Mouse (Mus musculus) hematopoietic multipotent progenitor cell, adult 10-12 weeks (in vitro differentiated cells): ENCODE results near the gene Dctn2. TPM values are rescaled to one million over a fixed set of nuclear protein-coding genes. Genes with fewer than 3 reads are reported as not detected.

Source experiments
- polyA plus RNA-seq: library from polyadenylated mRNA; stranded (reverse); fragments of >175 nt; gene quantifications from 2 replicates; pipeline ENCODE4 v1.2.3, GENCODE M21; 2012; ENCODE audit warnings: low replicate concordance

Dctn2 gene
- 113 TPM in 2 replicates for polyA plus RNA-seq

DNA sequence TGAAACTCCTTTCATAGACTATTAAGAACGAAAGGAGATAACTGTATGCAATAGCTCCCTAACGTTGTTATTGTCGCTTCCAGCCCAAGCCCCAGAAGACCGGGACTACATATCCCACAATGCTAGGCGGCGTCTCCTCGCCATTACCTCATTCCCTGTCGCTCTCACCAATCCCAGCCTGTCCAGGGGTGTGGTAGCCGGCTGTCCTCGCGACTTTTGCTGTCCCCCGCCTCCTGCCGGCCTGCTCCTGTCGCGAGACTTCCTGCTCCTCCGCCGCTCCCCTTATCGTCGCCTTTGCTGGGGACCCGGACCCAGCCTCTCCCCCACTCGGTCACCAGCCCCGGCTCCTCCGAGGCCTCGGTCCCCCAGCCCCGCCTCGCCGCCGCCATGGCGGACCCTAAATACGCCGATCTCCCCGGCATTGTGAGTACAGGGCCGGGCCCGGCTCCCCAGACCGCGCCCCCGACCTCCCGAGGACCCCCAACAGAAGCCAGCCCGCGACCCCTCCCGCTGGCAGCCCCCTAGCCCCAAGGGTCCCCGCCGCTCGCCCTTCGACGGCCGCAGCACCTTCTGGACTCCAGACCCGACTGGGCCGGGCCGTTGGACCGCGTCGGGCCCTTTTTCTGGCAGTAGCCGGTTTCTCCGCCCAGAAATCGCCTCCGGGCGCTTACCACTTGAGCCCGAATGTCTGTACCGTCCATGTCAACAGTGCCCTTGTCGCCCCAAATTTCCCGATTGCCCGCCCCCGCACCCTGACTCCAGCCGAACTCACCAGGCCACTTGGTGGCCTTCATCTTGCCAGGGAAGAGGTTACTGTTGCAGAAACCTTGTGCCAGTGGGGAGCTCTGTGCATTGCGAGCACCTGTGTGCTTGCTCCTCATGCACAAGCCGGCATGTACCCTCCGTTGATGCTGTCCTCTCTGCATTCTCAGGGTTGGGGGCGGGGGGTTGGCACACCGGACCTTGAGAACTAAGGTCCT lies at the start of gene Dctn2:
Gene Dctn2, plus strand, starts transcription at position 257 of the 980 bp plus-strand sequence.

DNA sequence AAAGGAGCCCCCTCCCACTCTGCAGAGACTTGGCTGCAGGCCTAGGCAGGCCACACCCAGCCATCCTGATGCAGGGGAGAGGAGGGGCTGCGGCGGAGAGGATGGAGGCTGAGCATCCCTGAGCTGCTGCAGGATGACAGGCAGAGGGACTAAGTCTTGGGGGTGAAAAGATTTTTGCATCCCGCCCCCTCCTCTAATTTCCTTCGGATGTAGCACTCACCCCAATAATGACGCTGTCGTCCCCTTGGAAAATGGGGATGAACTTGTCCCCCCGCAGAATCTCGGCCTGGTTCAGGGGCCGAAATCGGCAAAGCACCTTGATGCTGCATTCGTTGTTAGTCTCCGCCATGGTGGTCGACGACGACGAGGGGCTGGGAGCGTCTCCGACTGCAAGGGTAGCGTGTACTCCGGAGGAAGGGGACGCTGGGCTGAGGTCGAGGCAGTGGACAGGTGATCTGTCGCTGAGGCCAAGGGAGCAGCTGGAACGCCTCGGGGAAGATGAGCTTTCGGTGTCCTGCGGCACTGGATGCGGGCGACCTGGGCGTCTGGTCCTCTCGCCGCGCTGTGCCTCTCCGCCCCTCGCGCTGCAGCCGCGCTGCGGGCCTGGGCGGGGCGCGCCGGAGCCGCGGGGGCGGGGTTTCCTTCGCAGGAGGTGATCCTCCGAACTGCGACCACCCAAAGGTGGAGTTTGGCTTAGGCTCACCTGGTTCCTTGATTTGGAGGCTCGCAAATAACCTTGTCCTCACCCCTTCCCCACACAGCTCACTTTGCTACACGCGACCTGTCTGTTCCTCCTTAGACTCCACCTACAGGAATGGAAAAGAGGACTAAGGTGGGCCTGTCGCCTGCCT lies 3.4 kb upstream of the Dctn2 start, which contains the start of gene Kif5a:
Gene Kif5a, minus strand, starts transcription at position 801 of the 851 bp plus-strand sequence.

DNA sequence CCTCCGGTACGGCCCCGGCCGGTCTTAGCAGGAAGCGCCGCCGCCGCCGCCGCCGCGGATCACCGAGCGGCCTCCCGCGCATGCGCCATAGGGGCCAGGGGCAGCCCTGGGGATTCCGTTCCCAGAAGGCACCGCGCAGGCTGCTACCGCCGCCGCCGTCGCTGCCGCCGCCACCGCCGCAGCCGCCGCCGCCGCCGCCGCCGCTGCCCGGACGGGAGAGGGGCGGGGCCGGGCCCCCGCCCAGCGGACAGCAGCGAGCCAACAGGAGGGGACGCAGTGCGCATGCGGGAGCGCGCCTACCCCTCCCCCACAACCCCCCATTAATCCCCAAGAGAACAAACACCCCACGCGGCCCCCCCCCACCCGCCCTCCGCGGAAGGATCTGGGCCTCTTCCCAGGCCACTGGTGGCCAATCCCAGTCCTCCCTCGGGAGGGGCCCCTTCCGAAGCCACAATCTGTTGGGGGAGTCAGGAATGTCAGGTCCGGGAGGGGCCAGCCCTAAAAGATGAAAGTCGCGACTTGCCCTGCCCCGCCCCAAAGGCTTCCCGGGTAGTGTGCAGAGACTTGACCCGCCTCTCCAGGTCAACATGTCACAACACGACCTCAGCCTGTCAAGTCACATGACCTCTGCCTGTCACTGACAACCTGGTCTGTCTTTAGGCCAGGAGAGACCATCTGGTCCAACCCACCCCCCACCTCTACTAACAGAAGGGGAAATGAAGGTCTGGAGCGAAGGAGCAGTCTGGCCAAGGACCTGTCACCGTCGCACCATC lies 22.8 kb downstream of the Dctn2 start, which contains the start of gene Mbd6:
Gene Mbd6, minus strand, starts transcription at position 219 of the 773 bp plus-strand sequence.

DNA sequence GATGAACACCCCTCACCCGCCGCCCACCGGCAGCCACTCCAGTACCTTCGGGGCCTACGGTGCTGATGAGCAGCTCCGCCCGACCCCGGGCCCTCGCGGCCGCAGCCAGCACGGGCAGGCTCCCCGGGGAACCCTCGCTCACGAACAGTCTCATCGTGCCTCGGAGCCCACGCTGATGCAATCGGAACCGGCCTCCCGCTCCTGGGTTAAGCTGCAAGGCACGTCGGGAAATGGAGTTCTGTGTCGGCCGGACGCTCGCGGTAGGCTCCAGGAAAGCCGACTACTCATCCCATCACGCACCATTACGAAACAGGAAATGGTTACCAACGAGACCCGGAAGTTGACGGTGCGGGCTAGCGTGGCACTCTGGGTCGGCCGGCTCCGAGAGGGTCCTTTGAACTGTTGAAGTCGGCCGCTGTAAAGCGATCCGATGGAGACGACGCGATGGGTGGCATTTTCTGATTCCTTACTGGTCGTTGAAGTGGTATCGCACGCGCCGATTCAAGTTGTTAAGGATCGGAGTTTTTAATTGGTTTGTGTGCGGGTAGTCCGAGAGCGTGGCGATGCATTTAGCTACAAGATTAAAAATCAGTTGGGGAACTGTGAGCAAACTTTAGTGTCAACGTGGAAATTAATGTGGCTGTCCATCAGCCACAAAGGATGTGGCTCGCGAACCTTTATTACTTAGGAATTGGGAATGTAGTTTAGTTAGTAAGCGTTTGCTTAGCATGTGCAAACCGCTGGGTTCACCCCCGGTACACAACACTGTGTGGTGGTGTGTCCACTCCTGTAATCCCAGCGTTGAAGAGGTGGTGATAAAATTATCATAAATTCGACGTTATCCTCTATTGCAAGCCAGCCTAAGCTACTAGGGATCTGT lies 45.5 kb downstream of the Dctn2 start, which contains the start of gene Mars:
Gene Mars, minus strand, starts transcription at position 311 of the 880 bp plus-strand sequence.

DNA sequence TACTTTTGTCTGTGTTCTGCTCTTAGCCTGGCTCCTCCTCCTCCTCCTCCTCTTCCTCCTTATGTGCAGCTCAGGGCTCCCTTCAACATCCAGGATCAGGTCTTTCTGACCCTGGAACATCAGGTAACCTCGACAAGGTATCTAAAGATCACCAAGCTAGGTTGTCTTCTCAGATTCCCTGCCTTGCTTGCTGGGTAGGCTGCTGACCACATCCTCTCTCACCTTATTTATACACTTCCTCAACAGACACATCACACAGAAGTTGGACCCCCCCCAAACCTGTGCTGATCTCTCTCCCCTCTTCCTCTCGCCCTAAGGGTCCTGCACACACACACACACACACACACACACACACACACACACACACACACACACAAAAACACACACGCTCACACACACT lies 55.5 kb downstream of the Dctn2 start, which contains the start of gene Arhgap9:
Gene Arhgap9, plus strand, starts transcription at position 344 of the 400 bp plus-strand sequence.

Other genes starting within 250 kb of the Dctn2 start
- 22.5 and 29.7 TPM in 2 replicates for gene Tsfm, start 235.5 kb upstream of the Dctn2 start, polyA plus RNA-seq
- gene Mettl1, start 225.0 kb upstream of the Dctn2 start, polyA plus RNA-seq: 8.2 and 18.0 TPM in 2 replicates
- 0.30 and 0.39 TPM in 2 replicates for gene Eef1akmt3, start 224.9 kb upstream of the Dctn2 start, polyA plus RNA-seq
- gene Cyp27b1, start 218.1 kb upstream of the Dctn2 start, polyA plus RNA-seq: 0.08 TPM in 1 of 2 replicates, not detected in the other
- gene March9, start 206.2 kb upstream of the Dctn2 start, polyA plus RNA-seq: 5.6 and 13.1 TPM in 2 replicates
- gene Cdk4, start 202.8 kb upstream of the Dctn2 start, polyA plus RNA-seq: 378 and 643 TPM in 2 replicates
- gene Tspan31, start 196.1 kb upstream of the Dctn2 start, polyA plus RNA-seq: 28.3 and 29.1 TPM in 2 replicates
- 89.4 and 209 TPM in 2 replicates for gene Agap2, start 191.1 kb upstream of the Dctn2 start, polyA plus RNA-seq
- 207 and 236 TPM in 2 replicates for gene Os9, start 145.2 kb upstream of the Dctn2 start, polyA plus RNA-seq
- gene B4galnt1, start 101.1 kb upstream of the Dctn2 start, polyA plus RNA-seq: 492 and 503 TPM in 2 replicates
- gene Slc26a10, start 85.7 kb upstream of the Dctn2 start, polyA plus RNA-seq: 0.30 and 0.75 TPM in 2 replicates
- 2.0 and 2.8 TPM in 2 replicates for gene Arhgef25, start 76.3 kb upstream of the Dctn2 start, polyA plus RNA-seq
- gene Dtx3, start 70.6 kb upstream of the Dctn2 start, polyA plus RNA-seq: 78.7 and 214 TPM in 2 replicates
- gene Pip4k2c, start 54.8 kb upstream of the Dctn2 start, polyA plus RNA-seq: 38.8 and 44.6 TPM in 2 replicates
- gene Kif5a, start 3.0 kb upstream of the Dctn2 start, polyA plus RNA-seq: 0.61 and 0.80 TPM in 2 replicates
- 232 and 753 TPM in 2 replicates for gene Mbd6, start 22.6 kb downstream of the Dctn2 start, polyA plus RNA-seq
- gene Mars, start 45.4 kb downstream of the Dctn2 start, polyA plus RNA-seq: 10.4 and 46.9 TPM in 2 replicates
- 62.6 and 140 TPM in 2 replicates for gene Arhgap9, start 55.6 kb downstream of the Dctn2 start, polyA plus RNA-seq
- 0.10 TPM in 2 replicates for gene Gli1, start 75.6 kb downstream of the Dctn2 start, polyA plus RNA-seq
- not detected in 2 replicates for gene Inhbe, start 88.0 kb downstream of the Dctn2 start, polyA plus RNA-seq
- not detected in 2 replicates for gene Inhbc, start 104.1 kb downstream of the Dctn2 start, polyA plus RNA-seq
- 148 and 183 TPM in 2 replicates for gene R3hdm2, start 114.0 kb downstream of the Dctn2 start, polyA plus RNA-seq
- 1.4 and 2.5 TPM in 2 replicates for gene Stac3, start 235.3 kb downstream of the Dctn2 start, polyA plus RNA-seq
- 0.44 and 1.5 TPM in 2 replicates for gene Ndufa4l2, start 248.6 kb downstream of the Dctn2 start, polyA plus RNA-seq